Mouse (Mus musculus) Patski (cell line): Measurements from ENCODE around the gene Pax7. TPM values are rescaled to one million over a fixed set of nuclear protein-coding genes. Genes with fewer than 3 reads are reported as not detected.

Experiments used
- ATAC-seq: fragments of 100-300 bp; one replicate; pipeline ENCODE4 v1.8.0; 2021
- CTCF ChIA-PET: fragments of 350-600 bp; sonication (Branson Sonifier 250); formaldehyde crosslinking; loops from one replicate; lab custom pipeline; 2022; ENCODE audit warnings: inconsistent platforms; lab: Charles Lee
- POLR2A ChIA-PET: fragments of 350-600 bp; sonication (Branson Sonifier 250); formaldehyde crosslinking; loops from one replicate; lab custom pipeline; 2022; ENCODE audit warnings: antibody characterized with exemption, inconsistent platforms; lab: Charles Lee
- DNase-seq: peaks from one replicate; pipeline ENCODE4 v3.0.0-alpha.2; 2011; ENCODE audit warnings: low read depth, low spot score
- H3K27me3 ChIP-seq: fragments of 371-371 bp; one replicate; pipeline ENCODE4 v1.5.1; 2021
- CTCF ChIP-seq: fragments of 100-300 bp; IDR thresholded peaks from one replicate; pipeline ENCODE4 v1.5.1; 2021
- in situ Hi-C: fragments of 300-500 bp; cut with MboI; formaldehyde crosslinking; loops from 3 replicates; pipeline ENCODE4 v1.11.1; 2018; ENCODE audit warnings: low pct_unique_long_range_greater_than_20kb, mixed read lengths
- polyA plus RNA-seq: library from polyadenylated mRNA; unstranded; gene quantifications from one replicate; pipeline ENCODE4 v1.2.3, GENCODE M21; 2021

The Pax7 gene
- polyA plus RNA-seq, 1 experiment from 2014 or later = not detected

DNA sequence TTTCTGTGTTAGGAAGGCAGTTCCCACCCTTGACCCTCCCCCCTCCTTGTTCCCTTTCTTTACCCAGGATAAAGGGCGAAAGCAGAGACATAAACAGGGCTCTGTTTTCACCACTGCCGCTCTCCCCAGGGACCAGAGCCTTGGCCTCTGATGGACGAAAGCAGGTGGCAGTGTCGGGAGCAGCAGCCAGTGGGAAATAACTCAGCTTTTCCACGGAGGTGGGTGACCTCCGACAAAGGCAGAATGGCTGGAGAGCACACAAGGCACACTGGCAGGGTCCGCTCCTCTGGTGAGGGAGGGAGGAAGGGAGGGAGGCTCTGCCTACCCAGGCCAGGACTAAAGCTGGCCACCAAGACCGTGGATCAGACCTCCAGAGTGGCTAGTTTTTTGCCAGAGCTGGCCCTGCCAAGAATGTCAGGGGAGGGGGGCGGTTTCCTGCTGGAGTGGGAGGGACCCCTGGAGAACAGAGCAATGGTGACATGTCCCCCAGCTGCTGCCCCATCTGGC, 62.1 kb downstream of the Pax7 start:
- ChIA-PET CTCF (no interaction called here), POLR2A (no interaction called here)
- ATAC-seq (no peak), DNase-seq (no peak)
- TF ChIP-seq CTCF = no peak
- peaks cover 5% of the 10 kb centered on the region for H3K27me3 ChIP-seq
- in situ Hi-C loops = no loop called here

DNA sequence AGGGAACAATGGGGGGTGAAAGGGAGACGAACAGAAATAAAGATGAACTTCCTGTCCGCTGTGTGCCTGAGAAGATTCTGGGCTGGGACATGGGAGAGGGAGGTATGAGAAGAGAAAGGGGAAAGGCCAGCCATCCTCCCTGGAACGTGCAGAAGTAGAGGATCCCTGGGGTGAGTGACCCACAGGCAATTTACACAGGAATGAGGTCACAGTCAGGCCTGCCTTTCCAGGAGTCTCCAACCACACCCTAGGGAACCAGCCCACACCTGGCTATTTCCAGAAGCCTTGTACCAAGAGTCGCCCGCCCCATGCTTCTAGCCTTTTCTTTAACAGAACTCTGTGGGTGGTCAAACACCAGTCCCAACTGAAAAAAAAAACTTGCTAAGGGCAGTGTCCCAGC, 65.5 kb downstream of the Pax7 start:
- CTCF ChIA-PET = no interaction called here
- H3K27me3 ChIP-seq = peaks cover 11% of the 10 kb centered on the region
- in situ Hi-C loops = no loop called here
- no peak for DNase-seq
- POLR2A ChIA-PET = no interaction called here
- no peak for TF ChIP-seq CTCF
- no peak for ATAC-seq

DNA sequence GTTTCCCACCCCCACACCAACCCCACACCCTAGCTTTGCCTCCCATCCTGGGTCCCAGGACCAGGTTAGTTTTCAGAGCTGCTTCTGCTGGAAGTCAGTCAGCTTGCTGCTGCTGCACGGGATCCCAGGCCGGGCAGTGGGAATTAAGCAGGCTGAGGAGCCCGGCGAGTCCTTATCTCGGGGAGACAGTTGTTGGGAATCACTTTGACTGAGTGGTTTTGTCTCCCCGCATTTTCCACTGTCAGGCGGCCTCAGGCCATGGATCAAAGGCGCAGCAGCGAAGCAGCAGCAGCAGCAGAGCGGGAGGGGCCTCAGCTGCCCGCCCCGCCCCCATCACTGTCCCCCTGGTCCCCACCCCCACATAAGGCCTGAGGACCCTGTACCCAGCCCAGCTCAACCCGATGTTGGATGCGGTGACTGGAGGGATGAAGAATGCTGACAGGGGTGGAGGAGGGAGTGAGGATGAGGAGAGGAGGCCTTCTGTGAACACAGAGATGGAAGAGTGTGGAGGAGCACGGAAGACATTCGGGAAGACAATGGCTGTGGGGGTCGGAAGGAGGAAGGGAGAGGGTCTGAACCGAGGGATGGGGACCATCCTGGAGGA, 66.1 kb downstream of the Pax7 start:
- H3K27me3 ChIP-seq = peaks cover 11% of the 10 kb centered on the region
- DNase-seq (no peak), ATAC-seq (no peak)
- ChIA-PET POLR2A (no interaction called here), CTCF (no interaction called here)
- TF ChIP-seq CTCF = no peak
- in situ Hi-C loops = no loop called here

DNA sequence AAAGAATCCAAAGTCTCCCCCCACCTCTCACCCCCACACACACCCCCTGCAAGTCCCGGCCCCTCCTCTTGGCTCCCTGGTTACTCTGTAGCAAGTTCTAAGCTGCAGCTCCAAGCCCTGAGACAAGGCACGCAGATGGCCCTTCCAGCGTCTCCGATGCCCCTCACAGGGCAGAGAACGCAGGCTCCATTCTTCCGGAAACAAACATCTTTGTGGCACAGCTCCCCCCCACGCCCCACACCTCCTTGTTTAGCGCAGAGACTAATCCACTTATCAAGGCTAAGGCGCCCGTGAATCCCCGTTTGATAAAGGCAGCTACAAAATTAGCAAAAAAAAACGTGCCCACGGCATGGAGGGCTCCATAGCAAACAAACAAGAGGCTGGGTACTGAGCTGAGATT, 71.4 kb downstream of the Pax7 start:
- no peak for ATAC-seq
- TF ChIP-seq CTCF = no peak
- ChIA-PET POLR2A (no interaction called here), CTCF (no interaction called here)
- peaks cover 6% of the 10 kb centered on the region for H3K27me3 ChIP-seq
- in situ Hi-C loops = no loop called here
- DNase-seq = no peak

DNA sequence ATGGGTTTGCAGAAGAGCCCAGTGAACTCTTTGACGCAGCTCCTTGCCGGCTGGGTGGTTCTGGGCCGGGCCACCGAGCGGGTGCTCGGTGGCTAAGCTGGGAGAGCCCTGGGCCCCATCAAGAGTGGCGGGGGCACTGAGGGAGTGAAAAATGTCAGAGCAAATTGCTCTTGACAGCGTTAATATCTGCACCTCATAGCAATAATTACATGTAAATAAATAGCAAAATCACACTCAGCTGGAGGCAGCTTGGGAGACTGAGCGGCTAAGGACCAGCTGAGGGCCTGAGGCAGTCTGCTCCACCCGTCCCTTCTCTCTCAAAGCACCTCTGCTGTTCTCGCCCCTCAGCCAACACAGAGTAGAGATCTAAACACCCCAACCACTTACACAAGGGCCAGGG, 72.6 kb downstream of the Pax7 start:
- ChIA-PET POLR2A (no interaction called here), CTCF (no interaction called here)
- peaks cover 6% of the 10 kb centered on the region for H3K27me3 ChIP-seq
- TF ChIP-seq CTCF = no peak
- DNase-seq (no peak), ATAC-seq (no peak)
- in situ Hi-C loops = no loop called here

DNA sequence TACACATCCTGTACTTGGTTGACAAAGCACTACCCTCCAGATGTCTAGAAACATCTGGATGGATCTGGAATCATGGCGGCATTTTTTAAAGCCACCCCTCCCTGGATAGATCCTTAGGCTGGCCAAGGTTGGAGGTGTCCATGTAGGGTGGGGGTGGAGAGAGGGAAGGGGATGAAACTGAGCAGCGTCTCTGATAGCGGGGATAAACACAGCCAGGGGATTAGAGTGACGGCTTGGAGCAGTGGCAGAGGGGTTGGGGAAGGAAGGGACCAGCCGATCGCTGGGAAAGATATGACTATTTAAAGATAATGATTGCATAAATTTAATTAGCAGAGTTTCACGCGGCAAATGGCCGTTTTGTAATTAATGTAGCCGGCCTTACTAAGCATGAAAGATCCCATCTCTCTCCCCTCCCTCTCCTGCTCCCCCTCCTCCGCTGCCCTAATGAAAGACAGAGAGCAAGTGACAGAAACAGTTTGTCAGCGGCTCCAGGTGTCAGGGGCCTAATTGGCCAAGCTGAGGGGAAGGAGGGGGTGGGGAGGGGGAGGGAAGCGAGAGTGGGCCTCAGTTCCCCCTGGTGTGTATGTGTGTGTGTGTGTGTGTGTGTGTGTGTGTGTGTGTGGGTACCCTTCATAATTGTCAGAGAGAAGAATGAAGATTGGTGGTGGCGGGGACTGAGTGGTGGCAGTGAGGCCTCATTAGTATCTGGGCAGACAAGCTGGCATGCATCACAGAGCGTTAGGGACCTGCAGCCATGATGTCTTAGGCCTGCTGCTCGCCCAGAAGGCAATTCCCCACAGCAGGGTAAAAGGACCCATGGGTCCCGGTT, 74.6 kb downstream of the Pax7 start:
- DNase-seq (no peak), ATAC-seq (no peak)
- ChIA-PET CTCF (no interaction called here), POLR2A (no interaction called here)
- no peaks in the 10 kb centered on the region for H3K27me3 ChIP-seq
- TF ChIP-seq CTCF = no peak
- in situ Hi-C loops = loop anchor here (10.0 kb wide), 1 partner anchor 64 kb away; no protein-coding TSS in a partner anchor

DNA sequence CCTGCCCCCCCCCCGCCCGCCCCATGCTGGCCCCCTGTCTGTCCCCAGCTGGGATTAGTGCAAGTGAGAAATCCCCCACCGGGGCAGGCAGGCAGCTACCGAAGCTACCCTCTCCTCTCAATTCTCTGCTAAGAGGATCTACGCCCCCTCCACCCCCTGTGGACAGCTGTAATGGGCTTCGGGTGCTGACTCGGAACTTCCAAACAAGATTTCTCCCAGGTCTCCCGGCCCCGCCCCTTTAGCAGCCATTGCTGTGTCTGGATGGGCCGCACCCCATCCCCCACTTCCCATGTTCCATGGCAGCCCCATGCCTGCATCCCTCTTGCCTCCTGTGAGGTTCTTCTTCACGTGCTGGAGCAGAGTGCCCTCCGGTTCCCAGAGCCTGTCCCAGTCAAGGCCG, 76.4 kb downstream of the Pax7 start:
- DNase-seq = no peak
- H3K27me3 ChIP-seq = no peaks in the 10 kb centered on the region
- TF ChIP-seq CTCF = no peak
- in situ Hi-C loops = loop anchor here (10.0 kb wide), 1 partner anchor 62 kb away; no protein-coding TSS in a partner anchor
- ChIA-PET CTCF (no interaction called here), POLR2A (no interaction called here)
- no peak for ATAC-seq

DNA sequence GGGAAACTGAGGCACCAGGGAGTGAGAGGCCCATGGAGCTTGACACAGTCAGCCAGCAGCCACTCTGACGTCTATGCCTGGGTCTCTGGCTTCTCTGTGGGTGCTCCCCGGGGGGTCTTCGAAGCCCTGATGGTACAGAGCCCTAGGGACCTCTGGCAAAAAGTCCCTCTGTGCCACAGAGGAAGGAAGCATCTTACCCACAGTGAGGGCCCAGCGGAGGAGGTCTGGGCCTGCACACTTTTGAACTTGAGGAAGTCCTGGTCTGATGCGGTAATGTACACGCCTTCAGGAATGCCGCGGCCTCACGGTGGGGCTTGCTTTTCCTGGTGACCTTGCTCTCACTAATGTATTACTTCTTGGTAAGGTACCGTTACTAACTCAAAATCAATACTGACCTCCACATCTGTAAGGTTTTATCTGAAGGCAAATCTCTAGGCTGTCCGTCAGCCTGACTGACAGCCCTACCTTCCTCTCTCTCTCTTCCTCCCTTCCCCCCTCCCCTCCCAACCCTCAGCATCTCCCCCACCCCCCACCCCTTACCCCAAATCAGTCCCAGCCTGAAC, 79.1 kb downstream of the Pax7 start:
- DNase-seq (no peak), ATAC-seq (no peak)
- ChIA-PET POLR2A (no interaction called here), CTCF (no interaction called here)
- TF ChIP-seq CTCF = no peak
- in situ Hi-C loops = loop anchor here (10.0 kb wide), 1 partner anchor 59 kb away; no protein-coding TSS in a partner anchor
- H3K27me3 ChIP-seq = no peaks in the 10 kb centered on the region

DNA sequence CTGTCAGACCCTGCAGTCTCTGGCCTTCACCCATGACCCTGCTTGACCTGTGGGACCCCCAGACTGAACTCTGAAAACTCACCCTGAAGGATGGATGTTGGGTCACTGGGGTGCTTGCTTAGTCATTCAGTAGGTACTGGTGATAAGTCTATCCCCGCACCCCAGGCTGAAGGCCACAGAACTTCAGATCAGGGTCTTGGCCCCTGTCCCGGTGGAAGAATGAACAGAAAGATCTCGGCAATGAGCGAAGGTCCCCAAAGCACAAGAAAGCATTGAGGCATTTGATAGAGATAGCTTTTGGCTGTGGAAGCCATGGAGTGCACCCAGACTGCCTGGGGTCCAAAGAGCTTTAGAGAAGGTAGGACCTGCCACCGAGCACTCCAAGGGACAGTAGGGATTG, 82.4 kb downstream of the Pax7 start:
- ATAC-seq (no peak), DNase-seq (no peak)
- no peak for TF ChIP-seq CTCF
- ChIA-PET POLR2A (no interaction called here), CTCF (no interaction called here)
- H3K27me3 ChIP-seq = no peaks in the 10 kb centered on the region
- in situ Hi-C loops = loop anchor here (10.0 kb wide), 1 partner anchor 56 kb away; no protein-coding TSS in a partner anchor

DNA sequence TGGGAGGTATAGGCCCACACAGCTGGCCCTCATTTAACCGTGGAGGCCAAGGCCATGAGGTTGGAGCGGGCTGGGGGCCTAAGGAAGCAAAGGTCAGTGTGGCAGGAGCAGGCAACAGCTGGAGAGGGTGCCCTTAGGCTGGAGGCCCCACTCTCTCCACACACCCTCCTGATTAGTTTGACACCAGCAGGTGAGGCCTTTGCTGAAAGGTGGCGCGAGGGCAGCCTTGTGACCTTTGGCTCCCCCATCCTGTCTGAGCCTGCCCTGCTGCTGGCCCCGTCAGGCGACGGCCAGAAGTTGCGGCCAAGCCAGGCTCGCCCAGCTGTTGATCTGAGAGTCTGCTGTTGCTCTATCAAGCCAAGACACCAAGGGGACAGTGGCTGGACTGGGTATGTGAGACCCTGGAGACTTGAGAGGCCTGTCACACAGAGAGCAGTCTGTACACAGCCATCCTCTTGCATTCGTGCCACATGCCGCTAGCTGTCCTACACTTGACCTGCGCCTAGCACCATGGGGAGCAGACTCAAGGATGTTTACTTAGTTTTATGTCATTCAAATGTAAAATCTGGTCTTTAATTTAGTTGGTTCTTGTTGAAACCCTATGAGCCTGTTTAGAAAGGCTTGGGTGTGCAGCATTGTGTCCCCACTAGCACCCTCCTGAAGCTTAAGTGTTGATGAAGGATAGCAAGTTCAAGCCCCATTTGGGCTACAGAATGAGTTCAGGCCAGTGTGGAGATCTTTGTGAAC, 86.0 kb downstream of the Pax7 start:
- no peak for ATAC-seq
- ChIA-PET CTCF (no interaction called here), POLR2A (no interaction called here)
- DNase-seq = no peak
- in situ Hi-C loops = no loop called here
- no peak for TF ChIP-seq CTCF
- H3K27me3 ChIP-seq = no peaks in the 10 kb centered on the region

DNA sequence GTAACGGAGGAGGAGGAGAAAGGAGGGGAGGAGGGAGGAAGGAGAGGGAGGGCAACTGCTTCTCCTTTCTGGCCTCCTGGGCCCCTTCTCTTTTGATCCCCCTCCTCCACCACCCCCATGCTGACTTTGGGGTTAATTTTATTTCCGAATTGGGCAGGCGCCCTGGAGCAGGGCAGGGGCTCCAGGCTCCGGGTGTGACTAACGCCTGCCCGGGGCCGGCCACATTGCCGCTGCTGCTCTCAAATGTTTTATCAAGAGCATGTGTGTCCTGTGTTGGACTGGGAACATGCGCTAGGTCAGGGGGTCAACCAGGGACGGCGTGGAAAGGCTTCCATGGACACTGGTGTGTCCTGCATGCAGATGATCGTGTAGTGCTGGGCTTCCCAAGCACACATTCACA, 87.2 kb downstream of the Pax7 start:
- DNase-seq (no peak), ATAC-seq (no peak)
- POLR2A ChIA-PET = no interaction called here
- no peaks in the 10 kb centered on the region for H3K27me3 ChIP-seq
- in situ Hi-C loops = no loop called here
- no peak for TF ChIP-seq CTCF
- CTCF ChIA-PET = no interaction called here
